Mouse (Mus musculus) forebrain, embryonic 10.5 days (tissue): ENCODE data around the gene Abtb1. TPM values are rescaled to one million over a fixed set of nuclear protein-coding genes. Genes with fewer than 3 reads are reported as not detected.

Source experiments
- DNase-seq: peaks from one replicate; pipeline ENCODE4 v3.0.0-alpha.2; 2017; ENCODE audit warnings: low spot score; ENCODE audit errors: extremely low spot score
- H3K27ac ChIP-seq: fragments of 300-500 bp; sonication (generic); 2 replicates; pipeline ENCODE4 v1.5.1; 2016; ENCODE audit warnings: mild to moderate bottlenecking
- H3K27me3 ChIP-seq: fragments of 300-500 bp; sonication (generic); 2 replicates; pipeline ENCODE4 v1.6.1; 2016; ENCODE audit warnings: mild to moderate bottlenecking; ENCODE audit not compliant: poor library complexity, severe bottlenecking
- H3K36me3 ChIP-seq: fragments of 300-500 bp; sonication (generic); replicated peaks from 2 replicates; pipeline ENCODE4 v1.6.1; 2016; ENCODE audit warnings: mild to moderate bottlenecking, moderate library complexity
- H3K4me1 ChIP-seq: fragments of 300-500 bp; sonication (generic); 2 replicates; pipeline ENCODE4 v1.6.1; 2016
- H3K4me3 ChIP-seq: fragments of 300-500 bp; sonication (generic); 2 replicates; pipeline ENCODE4 v1.5.1; 2016; ENCODE audit warnings: mild to moderate bottlenecking, moderate library complexity
- H3K9me3 ChIP-seq: fragments of 300-500 bp; sonication (generic); 2 replicates; pipeline ENCODE4 v1.6.1; 2016; ENCODE audit warnings: mild to moderate bottlenecking, moderate library complexity
- WGBS: fragments of 180-500 bp; shearing (Covaris S2); methylation state at CpG from one replicate; pipeline ENCODE4 v1.1.7; 2016; 5-methylcytosine and 5-hydroxymethylcytosine counted together
- polyA plus RNA-seq: library from polyadenylated mRNA; unstranded; fragments of >200 nt; fragmentation: Nextera tagmentation; extraction: Ambion mirVana; gene quantifications from 2 replicates; pipeline ENCODE4 v1.2.1, GENCODE M21; 2016

Abtb1 gene
- polyA plus RNA-seq, 1 experiment from 2014 or later = 20.8 TPM

DNA sequence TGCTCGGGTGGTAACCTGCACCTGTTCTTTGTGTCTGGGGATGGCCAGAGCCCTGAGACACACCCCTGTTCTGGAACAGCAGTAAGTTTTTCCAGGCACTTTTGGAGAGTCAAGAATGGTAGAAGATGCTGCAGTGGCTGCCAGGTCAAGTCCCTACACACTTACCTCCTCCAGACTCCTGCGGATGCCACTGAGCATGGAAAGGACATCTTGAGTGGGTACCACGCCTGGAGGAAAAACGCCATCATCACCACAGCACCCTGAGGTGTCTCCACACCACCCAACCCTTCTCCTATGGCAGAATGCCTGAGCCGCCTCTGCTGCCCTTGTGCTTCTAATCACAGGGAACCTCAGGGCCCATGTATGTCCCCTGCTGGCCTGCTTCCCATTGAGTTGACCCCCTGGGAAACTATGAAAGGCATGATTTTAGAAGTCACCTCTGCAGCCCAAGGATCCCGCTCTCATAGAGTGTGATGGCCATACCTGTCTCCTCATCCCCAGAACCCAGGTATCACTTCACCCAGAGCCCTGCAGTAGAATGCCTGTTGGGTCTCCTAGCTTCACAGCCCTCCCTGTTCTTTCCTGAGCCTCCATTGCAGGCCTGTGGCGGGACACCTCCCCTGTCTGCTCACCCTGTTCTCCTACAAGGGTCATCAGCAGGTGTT is 3.2 kb upstream of the Abtb1 start:
- 86% methylated on average over 7 of the region's 7 CpGs for WGBS
- DNase-seq = no peak

DNA sequence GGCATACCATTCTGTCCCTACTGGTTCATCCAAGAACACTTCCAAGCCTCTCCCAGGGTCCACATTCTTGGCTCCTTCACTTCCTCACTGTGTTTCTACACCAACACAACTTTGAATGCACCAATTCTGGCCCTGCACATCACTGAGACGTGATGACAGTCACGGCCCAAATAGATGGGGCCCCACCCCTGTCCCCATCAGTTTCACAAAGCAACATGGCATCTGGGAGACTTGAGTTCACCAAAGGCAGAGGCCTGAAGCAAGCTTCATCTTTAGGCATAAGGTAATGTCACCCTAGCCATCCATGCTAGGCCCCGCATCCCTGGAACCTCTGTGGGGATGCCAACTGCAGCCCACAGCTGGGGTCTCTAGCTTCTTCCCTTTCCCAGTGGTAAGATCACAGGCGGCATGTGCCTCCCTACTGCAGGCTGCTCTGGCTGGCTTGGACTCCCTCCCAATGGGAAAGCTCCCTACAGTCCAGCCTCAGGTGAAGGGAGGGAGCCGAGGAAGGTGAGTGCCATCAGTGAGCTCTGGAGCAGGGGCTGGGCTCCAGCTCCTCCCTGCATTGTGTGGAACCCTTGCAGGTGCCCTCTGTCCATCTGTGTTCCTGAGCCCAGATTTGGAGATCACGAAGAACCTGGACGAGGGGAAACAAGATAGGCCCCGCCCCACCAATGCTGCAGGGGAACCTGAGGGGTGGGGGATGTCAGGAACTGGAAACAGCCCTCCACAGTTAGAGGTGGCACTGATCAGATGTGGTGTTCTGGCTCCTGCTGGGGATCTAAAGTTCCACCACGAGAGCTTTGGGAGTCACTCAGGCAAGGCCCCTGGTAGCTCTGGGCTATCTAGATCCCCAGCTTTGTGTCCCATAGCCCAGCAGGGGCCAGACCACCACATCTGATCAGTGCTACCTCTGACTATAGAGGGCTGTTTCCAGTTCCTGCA is 2.3 kb upstream of the Abtb1 start:
- DNase-seq = no peak
- H3K4me1 ChIP-seq = peaks cover 23% of the 10 kb centered on the region
- no peak overlapping the region for H3K4me3 ChIP-seq
- WGBS = 71% methylated on average over 9 of the region's 9 CpGs
- peaks cover 11% of the 10 kb centered on the region for H3K36me3 ChIP-seq
- no peaks in the 10 kb centered on the region for H3K27me3 ChIP-seq
- no peak overlapping the region for H3K27ac ChIP-seq
- H3K9me3 ChIP-seq = no peaks in the 10 kb centered on the region

More for the DNA sequence above, 3.2 kb upstream of the Abtb1 start:
- Histone ChIP-seq H3K27me3 (no peaks in the 10 kb centered on the region), H3K4me3 (no peak overlapping the region), H3K36me3 (peaks cover 16% of the 10 kb centered on the region), H3K9me3 (no peaks in the 10 kb centered on the region), H3K4me1 (peaks cover 23% of the 10 kb centered on the region), H3K27ac (no peak overlapping the region)

DNA sequence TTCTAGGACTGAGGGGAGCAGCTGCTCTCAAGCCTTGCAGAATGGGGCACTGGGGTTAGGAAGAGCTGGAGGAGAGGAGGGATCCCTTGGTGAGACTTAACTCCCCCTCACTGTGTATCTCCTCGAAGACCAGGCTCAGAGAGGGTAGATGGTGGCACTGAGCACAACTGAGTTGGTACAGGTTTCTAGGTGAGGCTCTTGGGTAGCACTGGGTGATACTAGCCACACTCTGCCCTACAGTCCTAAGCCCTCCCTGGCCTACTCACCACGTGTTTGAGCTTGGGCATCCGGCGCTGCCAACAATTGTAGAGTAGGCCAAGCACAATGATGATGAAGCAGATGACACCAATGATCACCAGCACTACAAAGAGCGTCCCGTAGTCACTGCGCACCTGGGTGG is 1.5 kb upstream of the Abtb1 start:
- Histone ChIP-seq H3K9me3 (no peaks in the 10 kb centered on the region), H3K4me1 (peaks cover 23% of the 10 kb centered on the region), H3K27me3 (no peaks in the 10 kb centered on the region), H3K36me3 (peaks cover 14% of the 10 kb centered on the region), H3K4me3 (peak overlapping the region; percentile 83), H3K27ac (peak overlapping the region; percentile 88)
- WGBS = 71% methylated on average over 7 of the region's 7 CpGs
- DNase-seq = no peak

DNA sequence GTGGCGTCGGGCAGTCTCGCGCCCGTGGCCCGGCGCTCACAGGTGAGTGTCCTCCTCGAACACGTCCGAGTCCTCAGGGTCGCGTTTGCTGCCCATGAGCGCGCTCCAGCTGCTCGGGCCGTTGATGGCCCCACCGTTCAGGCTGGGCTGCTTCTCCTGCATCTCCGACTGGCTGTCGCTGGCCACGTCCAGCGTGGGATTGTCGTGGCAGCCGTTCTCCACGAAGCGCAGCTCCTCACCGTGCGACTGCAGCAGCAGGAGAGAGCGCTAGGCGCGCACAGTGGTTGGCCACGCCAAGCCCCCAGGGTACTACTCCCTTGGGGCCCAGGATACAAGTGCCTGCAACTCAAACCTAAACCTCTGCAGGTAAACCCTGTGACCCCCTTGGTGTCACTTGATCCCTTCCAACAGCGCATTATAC is 957 bp upstream of the Abtb1 start:
- Histone ChIP-seq H3K9me3 (no peaks in the 10 kb centered on the region), H3K36me3 (peaks cover 19% of the 10 kb centered on the region), H3K27me3 (no peaks in the 10 kb centered on the region), H3K4me3 (peak overlapping the region; percentile 83), H3K27ac (peak overlapping the region; percentile 88), H3K4me1 (peaks cover 23% of the 10 kb centered on the region)
- no peak for DNase-seq
- WGBS = under 1% methylated on average over 32 of the region's 32 CpGs

DNA sequence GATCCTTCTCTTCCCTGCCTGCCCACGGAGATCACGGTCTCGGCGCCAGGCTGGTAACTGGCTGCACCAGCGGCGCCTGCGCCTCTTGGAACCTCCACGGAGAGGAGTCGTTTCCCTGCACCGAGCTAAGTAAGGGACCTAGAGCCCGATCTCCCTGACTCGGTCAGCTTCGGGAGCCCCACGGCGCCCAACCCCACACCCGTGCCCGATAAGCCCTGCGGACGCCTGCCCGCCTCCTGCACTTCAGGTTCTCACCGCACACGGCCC is 337 bp downstream of the Abtb1 start:
- Histone ChIP-seq H3K27ac (peak overlapping the region; percentile 88), H3K27me3 (no peaks in the 10 kb centered on the region), H3K36me3 (peaks cover 31% of the 10 kb centered on the region), H3K4me1 (peaks cover 23% of the 10 kb centered on the region), H3K9me3 (no peaks in the 10 kb centered on the region), H3K4me3 (peak overlapping the region; percentile 83)
- DNase-seq = no peak
- WGBS = under 1% methylated on average over 22 of the region's 22 CpGs

DNA sequence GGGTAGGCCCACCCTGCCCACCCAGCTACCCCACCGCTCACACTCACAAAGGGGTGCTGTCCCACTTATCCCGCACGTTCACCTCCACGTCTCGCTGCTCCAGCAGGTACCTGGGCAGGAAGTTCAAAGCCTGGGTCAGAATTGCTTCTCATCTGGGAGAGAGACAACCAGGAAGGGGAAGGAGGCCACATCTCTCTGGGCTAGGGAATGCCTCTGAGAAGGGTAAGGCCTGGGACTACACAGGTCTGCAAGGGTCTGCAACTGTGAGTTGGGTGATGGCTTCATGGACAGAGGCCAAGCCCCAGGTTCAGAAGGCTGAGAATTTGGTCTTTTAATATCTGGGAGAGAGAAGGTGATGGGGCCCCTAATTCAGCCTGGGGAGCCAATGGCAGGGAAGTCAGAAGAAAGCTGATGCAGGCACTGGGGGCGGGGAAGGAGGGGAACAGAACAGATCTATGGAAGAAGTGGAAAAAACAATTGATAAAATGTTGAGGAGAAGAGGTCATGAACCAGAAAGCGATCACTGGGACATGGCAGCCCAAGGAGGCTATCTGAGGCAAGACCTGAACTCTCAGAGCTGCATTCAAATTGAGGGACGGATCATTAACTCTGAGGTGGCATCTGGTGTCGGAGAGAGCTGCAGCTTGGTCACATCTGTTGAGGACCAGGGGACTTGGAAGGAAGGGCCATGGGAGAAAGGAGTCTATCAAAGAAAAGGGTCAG is 832 bp downstream of the Abtb1 start:
- H3K27ac ChIP-seq = peak overlapping the region; percentile 88
- 56% methylated on average over 9 of the region's 9 CpGs for WGBS
- H3K9me3 ChIP-seq = no peaks in the 10 kb centered on the region
- H3K36me3 ChIP-seq = peaks cover 36% of the 10 kb centered on the region
- H3K4me3 ChIP-seq = peak overlapping the region; percentile 83
- peaks cover 23% of the 10 kb centered on the region for H3K4me1 ChIP-seq
- DNase-seq = no peak
- no peaks in the 10 kb centered on the region for H3K27me3 ChIP-seq

DNA sequence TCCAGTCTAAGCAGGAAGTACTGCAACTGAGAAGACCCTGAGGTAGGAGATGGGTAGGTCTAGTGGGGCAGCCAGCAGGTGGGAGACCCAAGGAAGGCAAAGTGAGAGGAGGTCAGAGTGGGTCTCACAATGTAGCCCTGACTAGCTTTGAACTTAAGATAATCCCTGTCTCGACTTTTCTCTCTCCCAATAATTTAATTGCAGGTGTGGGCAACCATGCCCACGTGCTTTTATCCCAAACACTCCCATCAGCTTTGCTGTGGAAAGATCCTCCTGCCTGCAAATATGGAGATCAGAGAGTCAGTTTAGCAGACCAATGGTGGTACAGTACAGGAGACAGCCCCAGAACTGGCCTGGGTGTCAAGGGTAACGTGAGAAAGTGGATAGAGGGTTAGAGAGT is 1.6 kb downstream of the Abtb1 start:
- no peak overlapping the region for H3K27ac ChIP-seq
- no peaks in the 10 kb centered on the region for H3K9me3 ChIP-seq
- WGBS = 76% methylated on average over 3 of the region's 3 CpGs
- peaks cover 23% of the 10 kb centered on the region for H3K4me1 ChIP-seq
- DNase-seq = no peak
- H3K4me3 ChIP-seq = no peak overlapping the region
- H3K36me3 ChIP-seq = peaks cover 36% of the 10 kb centered on the region
- H3K27me3 ChIP-seq = no peaks in the 10 kb centered on the region

DNA sequence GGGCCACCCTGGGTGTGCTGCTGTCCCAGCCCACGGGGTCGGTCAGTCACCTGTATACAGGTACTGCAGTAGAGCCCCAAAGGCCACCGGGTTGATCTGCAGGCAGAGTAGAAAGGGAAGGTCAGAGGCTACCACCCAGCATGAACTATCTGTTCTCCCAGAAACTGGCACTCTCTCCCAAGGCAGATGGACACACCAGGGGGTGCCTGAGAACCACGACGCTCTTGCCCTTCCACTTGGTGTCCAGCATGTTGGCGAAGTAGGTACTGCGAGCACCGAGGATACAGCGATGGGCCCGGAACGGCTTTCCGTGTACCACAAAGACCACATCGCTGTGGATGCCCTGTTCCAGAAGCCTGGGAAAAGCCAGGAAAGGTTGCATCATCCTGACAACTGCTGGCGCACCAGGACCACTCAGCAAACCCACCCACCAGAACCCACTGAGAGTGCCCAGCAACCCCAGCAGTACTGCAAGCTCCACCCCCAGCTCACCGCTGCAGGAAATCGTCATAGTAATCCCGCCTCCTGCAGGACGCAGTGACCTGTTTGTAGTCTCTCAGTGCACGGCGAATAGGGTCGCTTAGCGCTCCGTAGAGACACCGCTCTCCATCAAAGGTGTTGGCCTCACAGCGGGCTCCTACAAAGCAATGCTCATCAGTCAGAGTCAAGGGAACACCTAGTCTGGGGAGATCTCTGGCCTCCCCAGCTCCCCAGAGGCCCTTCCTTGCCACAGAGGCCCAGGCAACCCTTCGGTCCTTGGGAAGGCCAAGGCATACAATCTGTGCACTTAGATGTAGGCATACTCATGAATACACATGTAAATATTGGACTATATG is 2.4 kb downstream of the Abtb1 start:
- no peaks in the 10 kb centered on the region for H3K9me3 ChIP-seq
- H3K36me3 ChIP-seq = peaks cover 34% of the 10 kb centered on the region
- 81% methylated on average over 26 of the region's 26 CpGs for WGBS
- no peaks in the 10 kb centered on the region for H3K27me3 ChIP-seq
- H3K4me1 ChIP-seq = peaks cover 23% of the 10 kb centered on the region
- H3K27ac ChIP-seq = no peak overlapping the region
- DNase-seq = no peak
- H3K4me3 ChIP-seq = no peak overlapping the region

DNA sequence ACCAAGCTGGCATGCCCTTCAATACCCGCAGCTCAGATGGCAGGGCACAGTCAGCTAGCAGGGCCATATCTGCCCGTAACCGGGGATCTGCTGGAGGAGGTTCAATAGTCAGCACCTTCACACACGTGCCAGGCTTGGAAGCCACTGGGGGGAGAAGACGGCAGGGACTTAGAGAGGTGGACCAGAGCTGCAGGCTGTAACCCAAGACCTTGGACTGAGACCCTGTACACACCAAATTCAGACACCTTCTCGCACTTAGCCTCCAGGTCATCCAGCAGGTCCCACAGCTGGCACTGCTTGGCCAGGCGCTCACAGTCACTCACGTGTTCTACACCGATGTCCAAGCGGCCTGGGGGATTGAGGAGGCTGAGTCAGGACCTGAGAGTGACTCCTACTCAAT is 3.2 kb downstream of the Abtb1 start:
- Histone ChIP-seq H3K4me3 (no peak overlapping the region), H3K27ac (no peak overlapping the region), H3K27me3 (no peaks in the 10 kb centered on the region), H3K9me3 (no peaks in the 10 kb centered on the region), H3K4me1 (peaks cover 23% of the 10 kb centered on the region), H3K36me3 (peaks cover 34% of the 10 kb centered on the region)
- DNase-seq = no peak
- 94% methylated on average over 10 of the region's 10 CpGs for WGBS

DNA sequence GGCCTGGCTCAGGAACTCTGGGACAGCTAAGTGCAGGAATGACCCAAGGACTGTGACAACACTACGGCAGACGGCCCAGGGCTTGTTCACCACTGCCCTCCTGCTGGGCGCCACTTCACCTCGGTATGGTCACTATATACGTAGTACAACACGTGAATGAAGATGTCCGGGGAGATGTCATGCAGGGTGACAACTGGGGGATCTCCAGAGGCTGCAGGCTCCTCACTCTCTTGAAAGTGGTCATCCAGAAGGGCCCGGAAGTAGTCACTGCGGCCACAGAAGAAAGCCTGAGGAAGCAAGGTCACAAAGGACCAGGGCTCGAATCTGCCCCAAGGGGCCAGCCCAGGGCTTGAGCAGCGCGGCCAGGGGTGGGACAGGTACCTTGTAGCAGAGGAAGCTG is 3.8 kb downstream of the Abtb1 start:
- Histone ChIP-seq H3K27me3 (no peaks in the 10 kb centered on the region), H3K27ac (no peak overlapping the region), H3K4me3 (no peak overlapping the region), H3K4me1 (peaks cover 18% of the 10 kb centered on the region), H3K9me3 (no peaks in the 10 kb centered on the region), H3K36me3 (peaks cover 34% of the 10 kb centered on the region)
- DNase-seq = no peak
- 90% methylated on average over 12 of the region's 12 CpGs for WGBS

DNA sequence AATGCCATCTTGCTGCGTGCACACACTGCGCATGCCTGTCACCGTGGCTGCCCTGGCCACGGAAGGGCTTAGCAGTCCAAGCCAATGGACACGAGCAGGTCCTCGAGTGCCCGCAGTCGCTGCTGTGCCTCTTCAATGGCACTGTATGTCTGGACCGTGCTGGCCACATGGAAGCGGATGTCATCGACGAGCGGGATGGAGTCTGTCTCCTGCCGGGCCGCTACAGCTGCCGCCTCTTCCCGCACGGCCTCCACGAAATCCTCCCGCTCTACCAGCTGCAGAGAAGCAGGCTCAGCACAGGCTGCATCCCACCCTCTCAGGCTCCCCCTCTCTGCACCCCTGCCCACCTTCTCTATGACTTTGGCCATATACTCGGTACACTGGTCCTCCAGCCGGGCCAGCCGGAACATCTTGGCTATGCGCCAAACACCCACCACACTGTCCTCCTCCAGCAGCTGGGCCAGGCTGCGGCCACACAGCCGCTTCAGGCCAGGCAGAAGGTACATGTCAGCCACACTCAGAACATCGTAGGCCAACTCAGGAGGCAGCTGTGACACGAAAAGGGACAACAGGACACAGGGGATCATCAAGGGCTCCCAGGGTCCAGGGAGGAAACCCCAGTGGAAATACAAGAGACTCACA is 5.5 kb downstream of the Abtb1 start:
- Histone ChIP-seq H3K4me3 (no peak overlapping the region), H3K4me1 (peaks cover 16% of the 10 kb centered on the region), H3K27ac (no peak overlapping the region), H3K9me3 (no peaks in the 10 kb centered on the region), H3K27me3 (no peaks in the 10 kb centered on the region), H3K36me3 (peaks cover 34% of the 10 kb centered on the region)
- no peak for DNase-seq
- WGBS = 92% methylated on average over 28 of the region's 28 CpGs

DNA sequence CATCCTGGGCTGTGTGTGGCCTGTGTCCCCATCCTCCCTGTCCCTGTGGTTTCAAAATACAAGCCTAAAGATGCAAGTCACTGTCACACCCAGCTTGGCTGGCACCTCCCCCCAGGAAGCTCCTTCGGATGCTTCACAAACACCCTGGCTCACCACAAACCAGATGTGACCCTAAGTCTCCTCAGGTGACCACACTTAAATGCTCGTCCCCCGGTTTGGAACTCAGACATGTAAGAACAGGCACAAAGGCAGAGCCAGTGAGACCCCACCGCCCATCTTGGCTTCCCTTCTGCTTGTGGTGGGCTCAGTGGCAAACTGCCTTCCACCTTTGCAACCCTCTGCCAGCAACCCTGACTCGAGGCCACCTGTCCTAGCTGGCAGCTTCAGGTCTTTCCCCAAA is 6.7 kb downstream of the Abtb1 start:
- Histone ChIP-seq H3K9me3 (no peaks in the 10 kb centered on the region), H3K27ac (no peak overlapping the region), H3K4me3 (no peak overlapping the region), H3K4me1 (peaks cover 8% of the 10 kb centered on the region), H3K36me3 (peaks cover 34% of the 10 kb centered on the region), H3K27me3 (0 out of 2 replicates have a peak, but pooled peaks cover 6% of the 10 kb centered on the region)
- WGBS = 71% methylated on average over 5 of the region's 5 CpGs
- no peak for DNase-seq
